Mouse (Mus musculus) effector memory CD4-positive, alpha-beta T cell, adult 7 months (primary cell): ENCODE data around the gene Smoc2. TPM values are rescaled to one million over a fixed set of nuclear protein-coding genes. Genes with fewer than 3 reads are reported as not detected.

ENCODE experiments used
- polyA plus RNA-seq: library from polyadenylated mRNA; unstranded; fragments of 100-300 nt; shearing (Covaris generic); gene quantifications from one replicate; pipeline ENCODE4 v1.2.1, GENCODE M21; 2017

The Smoc2 gene
- 0.45 TPM for polyA plus RNA-seq

DNA sequence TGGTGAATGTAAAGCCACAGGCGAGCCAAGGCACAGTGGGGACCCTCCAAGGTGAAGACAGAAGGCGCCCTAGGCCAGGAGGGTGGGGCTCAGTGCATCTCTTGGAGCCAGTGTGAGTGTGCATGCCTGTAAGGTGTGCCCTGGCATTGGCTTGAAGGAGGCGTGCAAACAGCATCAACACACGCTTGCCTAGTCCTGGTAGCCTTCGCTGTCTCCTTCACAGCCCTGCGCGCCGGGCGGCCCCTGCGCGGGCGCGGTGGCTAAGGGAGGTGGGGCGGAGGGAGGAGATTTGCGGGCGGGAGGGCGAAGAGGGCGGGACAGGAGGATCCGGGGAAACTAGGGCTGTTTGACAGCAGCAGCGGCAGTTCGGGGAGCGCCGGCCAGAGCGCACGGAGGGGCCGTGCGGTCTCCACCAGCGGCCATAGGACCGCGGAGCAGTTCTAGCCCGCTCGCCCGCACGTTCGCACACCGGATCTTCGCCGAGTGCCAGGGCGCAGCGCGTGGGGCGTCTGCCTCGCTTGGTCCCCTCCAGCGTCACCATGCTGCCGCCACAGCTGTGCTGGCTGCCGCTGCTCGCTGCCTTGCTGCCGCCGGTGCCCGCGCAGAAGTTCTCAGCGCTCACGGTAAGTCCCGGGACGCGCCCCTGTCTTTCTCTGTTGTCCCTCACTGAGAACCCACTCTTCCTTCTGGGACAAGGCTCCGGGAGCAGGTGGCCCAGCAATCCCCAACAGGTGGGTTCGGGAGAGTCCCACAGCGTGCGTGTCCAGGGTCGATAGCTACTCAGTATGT, at the start of gene Smoc2:
TSS of gene Smoc2 (plus strand) at position 330 of the 789 bp plus-strand sequence.

Other genes with a start within 250 kb of the Smoc2 start
- gene Gm7358, start 220.0 kb upstream of the Smoc2 start, polyA plus RNA-seq = not detected
- 0.37 TPM for gene Dact2, start 75.2 kb upstream of the Smoc2 start, polyA plus RNA-seq